Mouse (Mus musculus) forebrain, embryonic 15.5 days (tissue): ENCODE measurements at regions not wholly inside any gene's neighbourhood (a gene's known extent, or its start where the extent isn't known, plus 50 kb on each side); places are given as distances from the start of the nearest gene placed in this dataset.

Experiments
- ATAC-seq: fragments of 200-750 bp; cut with Nextera tagmentation; replicated peaks from 2 replicates; pipeline ENCODE4 v1.8.0; 2017; ENCODE audit warnings: mild to moderate bottlenecking, moderate TSS enrichment, moderate library complexity
- H3K27ac ChIP-seq: fragments of 300-500 bp; sonication (generic); replicated peaks from 2 replicates; pipeline ENCODE4 v1.5.1; 2015; ENCODE audit warnings: mild to moderate bottlenecking, inconsistent platforms
- H3K27me3 ChIP-seq: fragments of 300-500 bp; sonication (generic); 2 replicates; pipeline ENCODE4 v1.6.1; 2015; ENCODE audit warnings: inconsistent platforms
- H3K36me3 ChIP-seq: fragments of 300-500 bp; sonication (generic); 2 replicates; pipeline ENCODE4 v1.6.1; 2015; ENCODE audit warnings: mild to moderate bottlenecking, inconsistent platforms
- H3K4me1 ChIP-seq: fragments of 300-500 bp; sonication (generic); 2 replicates; pipeline ENCODE4 v1.6.1; 2015; ENCODE audit warnings: inconsistent platforms
- H3K4me2 ChIP-seq: fragments of 300-500 bp; sonication (generic); replicated peaks from 2 replicates; pipeline ENCODE4 v1.6.1; 2015; ENCODE audit warnings: mild to moderate bottlenecking, inconsistent platforms
- H3K4me3 ChIP-seq: fragments of 300-500 bp; sonication (generic); 2 replicates; pipeline ENCODE4 v1.5.1; 2015; ENCODE audit warnings: mild to moderate bottlenecking, inconsistent platforms
- H3K9ac ChIP-seq: fragments of 300-500 bp; sonication (generic); replicated peaks from 2 replicates; pipeline ENCODE4 v1.6.1; 2015; ENCODE audit warnings: mild to moderate bottlenecking, inconsistent platforms
- H3K9me3 ChIP-seq: fragments of 300-500 bp; sonication (generic); 2 replicates; pipeline ENCODE4 v1.6.1; 2016; ENCODE audit warnings: inconsistent platforms
- WGBS: fragments of 180-500 bp; shearing (Covaris S2); methylation state at CpG from one replicate; pipeline ENCODE4 v1.1.7; 2015; ENCODE audit warnings: mixed read lengths; 5-methylcytosine and 5-hydroxymethylcytosine counted together

DNA sequence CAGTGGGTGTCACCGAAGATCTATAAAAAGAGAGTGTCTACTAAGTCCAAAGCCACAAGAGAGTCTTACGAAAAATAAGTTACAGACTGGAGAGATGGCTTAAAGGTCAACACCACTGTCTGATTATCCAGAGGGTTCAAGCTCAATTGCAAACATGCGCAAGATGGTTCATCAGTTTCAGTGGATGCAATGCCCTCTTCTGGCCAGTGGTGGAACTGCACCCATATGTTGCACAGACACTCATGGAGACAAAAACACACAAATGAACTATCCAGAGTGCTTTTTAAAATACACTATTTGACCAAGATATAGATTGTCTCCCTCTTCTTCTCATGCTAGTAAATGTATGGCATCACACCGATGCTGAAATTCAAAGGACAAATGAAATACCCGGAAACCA is 312.1 kb upstream of the Cxadr start:
- Histone ChIP-seq H3K36me3 (no peaks in the 10 kb centered on the region), H3K9ac (no peak overlapping the region), H3K27me3 (no peaks in the 10 kb centered on the region), H3K4me1 (peaks cover 12% of the 10 kb centered on the region; the same call in 1 of the 2 replicates), H3K4me2 (no peak overlapping the region), H3K9me3 (no peaks in the 10 kb centered on the region), H3K4me3 (no peak overlapping the region), H3K27ac (no peak overlapping the region)
- 97% methylated on average over 5 of the region's 5 CpGs for WGBS
- ATAC-seq, result no peak

DNA sequence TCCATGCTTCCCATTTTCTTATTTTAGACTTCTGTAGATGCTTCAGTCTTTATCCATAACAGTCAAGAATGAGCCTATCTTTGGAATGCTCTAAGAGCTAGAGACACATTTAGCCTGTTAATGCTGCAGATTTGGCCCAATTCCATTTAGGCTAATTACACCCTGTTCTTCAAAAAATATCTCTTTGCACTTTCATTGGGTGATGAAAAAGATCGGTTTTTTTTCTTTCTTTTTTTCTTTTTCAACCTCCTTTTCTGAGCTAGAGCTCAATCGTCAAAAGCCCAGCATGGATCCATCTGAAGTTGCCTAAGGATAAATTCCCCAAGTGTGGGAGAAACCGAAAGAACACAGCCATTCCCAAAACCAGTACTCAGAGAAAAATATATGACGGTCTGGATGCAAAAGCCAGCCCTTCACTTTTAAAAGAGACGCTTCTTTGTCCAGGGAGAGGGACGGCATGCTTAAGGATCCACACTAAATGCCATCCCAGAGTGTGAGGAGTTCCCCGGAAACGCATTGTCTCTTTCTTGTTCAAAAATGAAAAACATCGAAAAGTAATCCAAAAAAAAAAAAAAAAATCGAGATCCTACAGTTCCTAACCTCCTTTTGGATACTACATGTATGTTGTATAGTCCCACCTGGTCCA is 314.3 kb upstream of the Cxadr start:
- no peak overlapping the region for H3K4me3 ChIP-seq
- H3K4me1 ChIP-seq, result peaks cover 12% of the 10 kb centered on the region; the same call in 1 of the 2 replicates
- H3K9me3 ChIP-seq, result no peaks in the 10 kb centered on the region
- ATAC-seq, result peak; percentile 79
- H3K27ac ChIP-seq, result peak overlapping the region; percentile 64
- no peaks in the 10 kb centered on the region for H3K27me3 ChIP-seq
- H3K4me2 ChIP-seq, result peak overlapping the region; percentile 18
- WGBS, result 33% methylated on average over 10 of the region's 10 CpGs
- no peak overlapping the region for H3K9ac ChIP-seq
- no peaks in the 10 kb centered on the region for H3K36me3 ChIP-seq

DNA sequence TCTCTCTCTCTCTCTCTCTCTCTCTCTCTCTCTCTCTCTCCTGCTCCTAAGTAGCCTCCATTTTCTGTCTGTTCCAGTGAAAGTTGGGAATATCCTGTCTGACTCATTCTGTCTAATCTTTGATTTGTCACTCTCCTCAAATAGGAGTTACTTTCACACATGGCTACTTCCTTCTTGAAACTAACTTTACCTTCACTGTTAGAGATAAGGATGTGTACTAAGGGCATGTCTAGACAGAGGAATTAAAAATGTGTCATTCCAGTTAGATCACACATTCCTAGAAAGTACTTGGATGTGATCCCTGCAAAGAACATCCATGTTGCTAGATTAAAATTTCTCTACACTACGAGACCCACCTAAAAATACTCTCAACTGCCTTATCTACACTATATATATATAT is 346.9 kb upstream of the Gm11146 start:
- no peak overlapping the region for H3K9ac ChIP-seq
- no peaks in the 10 kb centered on the region for H3K9me3 ChIP-seq
- no peak overlapping the region for H3K27ac ChIP-seq
- H3K4me2 ChIP-seq, result no peak overlapping the region
- no peaks in the 10 kb centered on the region for H3K4me1 ChIP-seq
- no peak overlapping the region for H3K4me3 ChIP-seq
- H3K27me3 ChIP-seq, result no peaks in the 10 kb centered on the region
- no peaks in the 10 kb centered on the region for H3K36me3 ChIP-seq
- 87% methylated on average over 1 of the region's 1 CpGs for WGBS
- ATAC-seq, result no peak

DNA sequence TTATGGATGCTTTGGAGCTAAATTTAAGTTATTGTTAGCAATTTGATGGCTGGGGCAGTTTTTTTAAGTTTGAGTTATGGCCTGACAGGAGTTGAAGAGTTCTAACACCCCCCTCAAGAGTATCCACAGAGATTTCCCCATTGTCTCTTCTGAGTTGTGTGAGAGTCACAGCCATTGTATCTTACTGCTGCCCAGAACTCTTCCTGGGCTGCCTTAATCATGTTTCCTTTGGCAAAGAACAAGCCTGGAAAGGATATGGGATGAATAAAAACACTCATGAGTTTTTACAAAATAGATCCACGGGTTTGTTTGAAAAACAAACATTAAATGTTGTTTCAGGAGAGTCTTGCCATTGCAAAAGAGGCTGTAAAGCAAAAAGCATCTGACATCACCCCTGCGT is 343.5 kb upstream of the Gm11146 start:
- Histone ChIP-seq H3K9ac (no peak overlapping the region), H3K9me3 (no peaks in the 10 kb centered on the region), H3K4me1 (no peaks in the 10 kb centered on the region), H3K27ac (no peak overlapping the region), H3K36me3 (no peaks in the 10 kb centered on the region), H3K27me3 (no peaks in the 10 kb centered on the region), H3K4me2 (no peak overlapping the region), H3K4me3 (no peak overlapping the region)
- 66% methylated on average over 2 of the region's 2 CpGs for WGBS
- no peak for ATAC-seq

DNA sequence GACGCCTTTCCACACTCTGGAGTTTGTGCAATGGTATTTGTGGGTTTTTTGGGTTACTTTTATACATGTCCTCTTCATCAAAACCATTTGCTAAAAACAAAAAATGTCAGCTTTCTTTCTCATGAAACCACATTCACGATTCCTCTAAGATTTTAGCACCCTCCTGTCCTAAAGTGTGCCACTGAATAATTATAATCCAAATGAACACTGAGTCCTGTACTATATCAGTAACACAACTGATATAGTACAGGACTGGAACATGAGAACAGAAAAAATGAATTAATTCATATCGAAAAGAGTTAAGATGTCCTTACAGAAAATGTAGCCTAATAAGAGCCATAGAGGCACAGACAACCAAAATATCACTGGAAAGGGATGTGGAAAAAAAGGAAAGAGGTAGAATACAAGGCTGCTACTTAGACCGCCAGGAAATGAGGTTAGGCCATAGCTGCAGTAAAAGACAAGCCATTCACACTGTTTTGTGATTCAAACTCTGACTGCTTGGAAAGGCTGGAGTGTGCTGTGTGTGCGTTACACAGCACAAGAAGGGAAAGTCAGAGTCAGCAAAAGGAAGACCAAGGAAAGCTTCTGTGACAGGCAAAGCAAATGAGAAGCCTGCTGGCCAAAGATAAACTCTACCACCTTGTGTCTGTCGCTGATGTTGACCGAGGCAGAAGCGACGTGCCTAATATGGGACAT is 329.3 kb upstream of the Gm11146 start:
- Histone ChIP-seq H3K4me2 (no peak overlapping the region), H3K4me1 (no peaks in the 10 kb centered on the region), H3K9me3 (no peaks in the 10 kb centered on the region), H3K4me3 (no peak overlapping the region), H3K27ac (no peak overlapping the region), H3K36me3 (no peaks in the 10 kb centered on the region), H3K9ac (no peak overlapping the region), H3K27me3 (no peaks in the 10 kb centered on the region)
- WGBS, result 92% methylated on average over 9 of the region's 9 CpGs
- ATAC-seq, result no peak

DNA sequence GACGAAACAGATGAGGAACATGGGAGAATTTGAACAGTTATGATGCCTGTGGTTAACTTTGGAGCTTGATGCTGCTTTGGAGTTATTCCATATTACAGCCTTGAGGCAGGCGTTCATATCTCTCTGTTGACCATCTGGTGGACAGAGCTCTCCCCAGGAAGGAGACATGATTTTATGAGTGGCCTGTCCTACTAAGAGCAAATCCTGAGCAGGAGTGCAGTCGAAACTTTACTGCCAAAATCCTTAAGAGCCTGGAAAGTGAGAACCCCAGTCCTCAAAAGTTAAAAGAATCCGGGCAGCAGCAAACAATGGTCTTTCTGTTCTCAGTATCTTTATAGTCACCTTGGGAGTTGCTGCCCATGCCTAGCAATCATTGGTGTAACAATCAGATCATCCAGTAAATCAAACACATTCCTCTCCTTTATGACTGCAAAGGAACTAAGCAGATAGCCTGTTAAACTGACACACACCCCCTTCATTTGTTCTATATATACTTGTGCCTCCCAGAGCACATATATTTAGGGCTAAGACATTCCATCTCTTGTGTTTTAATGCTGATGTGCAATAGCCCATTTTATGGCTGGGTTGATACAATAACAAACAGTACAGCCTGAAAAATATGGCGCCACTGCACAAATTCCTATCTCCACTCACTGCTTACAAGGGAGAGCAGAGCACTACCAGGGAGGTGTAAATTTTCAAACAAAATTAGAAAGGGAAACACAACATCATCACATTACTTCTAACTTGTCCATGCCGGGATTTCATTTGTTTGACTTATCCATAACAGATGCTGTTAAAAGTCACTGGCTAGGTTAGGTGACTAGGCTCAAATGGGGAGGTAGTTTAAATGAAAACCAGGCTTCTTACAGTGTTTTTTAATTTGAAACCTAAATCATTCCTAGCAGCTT is 312.5 kb upstream of the Gm11146 start:
- Histone ChIP-seq H3K27me3 (no peaks in the 10 kb centered on the region), H3K4me2 (no peak overlapping the region), H3K4me3 (no peak overlapping the region), H3K36me3 (no peaks in the 10 kb centered on the region), H3K9me3 (no peaks in the 10 kb centered on the region), H3K27ac (no peak overlapping the region), H3K9ac (no peak overlapping the region), H3K4me1 (no peaks in the 10 kb centered on the region)
- ATAC-seq, result no peak
- 82% methylated on average over 6 of the region's 6 CpGs for WGBS

DNA sequence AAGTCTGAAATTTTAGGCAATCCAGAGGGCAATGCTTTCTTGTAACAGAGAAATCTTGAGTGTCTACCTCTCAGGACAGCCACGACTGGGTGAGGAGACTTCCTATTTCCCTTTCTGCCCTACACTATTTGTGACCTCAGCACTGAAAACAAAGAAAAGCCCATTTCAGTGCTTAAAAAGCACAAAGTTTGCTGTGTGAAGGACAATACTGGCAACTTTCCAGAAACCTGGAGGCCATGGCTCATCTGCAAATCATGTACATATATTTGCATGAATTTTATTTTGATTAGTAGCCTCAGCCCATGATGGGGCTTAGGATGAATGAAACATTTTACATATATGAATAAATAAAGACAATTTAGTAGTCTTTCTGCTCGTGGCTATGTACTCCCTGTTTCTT is 292.4 kb upstream of the Gm11146 start:
- H3K9me3 ChIP-seq, result no peaks in the 10 kb centered on the region
- no peaks in the 10 kb centered on the region for H3K27me3 ChIP-seq
- H3K4me2 ChIP-seq, result no peak overlapping the region
- peak; percentile 87 for ATAC-seq
- no peaks in the 10 kb centered on the region for H3K36me3 ChIP-seq
- WGBS, result 16% methylated on average over 2 of the region's 2 CpGs
- peaks cover 12% of the 10 kb centered on the region for H3K4me1 ChIP-seq
- H3K9ac ChIP-seq, result no peak overlapping the region
- H3K27ac ChIP-seq, result peak overlapping the region; percentile 92
- no peak overlapping the region for H3K4me3 ChIP-seq

DNA sequence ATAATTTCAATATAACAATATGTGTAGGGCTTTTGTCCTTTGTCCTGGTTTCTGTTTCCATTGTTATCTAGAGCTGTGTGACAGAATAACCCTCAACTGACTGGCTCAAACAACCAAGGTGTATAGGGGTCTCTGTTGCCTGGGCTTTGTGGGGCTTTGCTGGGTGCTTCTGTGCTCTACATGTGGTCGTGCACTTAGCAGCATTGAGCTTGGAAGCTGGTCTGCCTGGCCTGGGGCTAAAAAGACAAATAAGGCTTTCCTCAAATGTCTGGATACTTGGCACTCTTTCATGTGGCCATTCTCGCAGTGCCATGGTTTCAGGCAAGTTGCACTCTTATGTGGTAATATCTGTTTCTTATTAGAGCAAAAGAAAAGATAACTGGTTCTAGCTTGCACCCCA is 291.8 kb upstream of the Gm11146 start:
- WGBS, result 25% methylated on average over 2 of the region's 2 CpGs
- Histone ChIP-seq H3K4me2 (no peak overlapping the region), H3K36me3 (no peaks in the 10 kb centered on the region), H3K4me3 (no peak overlapping the region), H3K9me3 (no peaks in the 10 kb centered on the region), H3K27me3 (no peaks in the 10 kb centered on the region), H3K27ac (peak overlapping the region; percentile 92), H3K4me1 (peaks cover 12% of the 10 kb centered on the region), H3K9ac (no peak overlapping the region)
- peak; percentile 89 for ATAC-seq

DNA sequence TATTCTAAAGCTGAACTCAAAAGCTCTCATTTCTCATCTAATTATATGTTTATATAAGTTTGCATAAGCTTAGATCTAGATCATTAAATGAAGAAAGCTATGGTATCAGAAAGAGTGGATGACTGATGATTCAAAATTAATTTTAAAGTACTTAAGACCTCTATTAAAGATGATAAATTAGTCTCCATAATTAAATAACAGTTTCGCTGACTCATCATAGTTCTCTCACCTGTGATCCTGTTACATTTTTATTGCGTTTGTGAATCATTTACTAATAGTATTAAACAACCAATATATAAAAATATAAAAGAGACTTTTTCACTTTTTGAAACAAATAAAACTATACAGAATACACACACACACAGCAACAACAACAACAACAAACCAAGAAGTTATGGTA is 290.8 kb upstream of the Gm11146 start:
- Histone ChIP-seq H3K36me3 (no peaks in the 10 kb centered on the region), H3K9me3 (no peaks in the 10 kb centered on the region), H3K27ac (no peak overlapping the region), H3K4me3 (no peak overlapping the region), H3K4me2 (no peak overlapping the region), H3K9ac (no peak overlapping the region), H3K4me1 (peaks cover 12% of the 10 kb centered on the region), H3K27me3 (no peaks in the 10 kb centered on the region)
- 89% methylated on average over 2 of the region's 2 CpGs for WGBS
- no peak for ATAC-seq

DNA sequence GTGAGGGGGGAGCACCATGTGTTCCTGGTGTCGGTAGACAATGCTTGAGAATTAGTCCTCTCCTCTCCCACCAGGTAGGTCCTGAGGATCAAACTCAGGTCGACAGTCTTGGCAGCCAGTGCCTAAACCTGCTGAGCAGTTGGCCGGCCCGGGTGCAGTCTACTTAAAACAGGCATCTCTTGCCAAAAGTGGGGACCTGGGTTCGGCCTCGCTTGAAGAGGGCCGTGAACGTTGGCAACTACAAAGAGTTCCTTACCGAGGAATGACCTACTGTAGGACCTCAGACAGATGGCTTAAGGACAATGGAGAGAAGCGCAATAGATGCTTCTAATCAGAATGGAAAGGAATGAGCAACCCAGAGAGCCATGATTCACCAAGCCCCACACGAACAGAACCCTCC is 287.5 kb upstream of the Gm11146 start:
- 84% methylated on average over 11 of the region's 11 CpGs for WGBS

DNA sequence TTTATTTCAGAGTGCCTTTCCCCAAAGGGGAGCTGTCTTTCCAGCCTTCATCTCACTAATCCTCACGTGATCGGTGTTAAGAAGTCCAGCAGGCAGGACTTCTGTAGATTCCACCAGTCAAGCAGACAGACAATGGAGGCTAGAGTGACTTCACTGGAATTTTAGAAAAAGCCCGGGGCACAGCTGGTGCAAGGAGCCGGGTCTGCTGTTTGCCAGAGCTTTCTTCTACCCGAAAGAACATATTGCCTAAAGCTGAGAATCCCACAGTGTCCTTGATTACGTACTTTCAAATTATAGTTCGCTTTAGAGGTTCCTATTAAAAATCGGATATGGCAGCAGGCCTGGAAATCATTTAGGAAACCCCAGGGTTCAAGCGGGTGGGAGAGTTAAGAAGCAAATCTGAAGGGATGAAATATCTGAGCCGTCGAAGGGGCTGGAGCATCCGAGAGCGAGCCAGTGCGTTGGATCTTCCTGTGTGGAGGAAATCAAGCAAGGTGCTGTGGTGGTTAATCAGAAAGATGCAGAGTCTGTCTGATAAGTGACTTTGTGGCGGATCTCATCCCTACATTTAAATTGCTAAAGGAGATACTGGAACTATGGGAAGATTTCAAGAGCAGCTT is 283.3 kb upstream of the Gm11146 start:
- H3K9me3 ChIP-seq, result no peaks in the 10 kb centered on the region
- peaks cover 9% of the 10 kb centered on the region for H3K4me1 ChIP-seq
- no peak overlapping the region for H3K4me3 ChIP-seq
- no peak overlapping the region for H3K9ac ChIP-seq
- peak; percentile 78 for ATAC-seq
- 35% methylated on average over 15 of the region's 15 CpGs for WGBS
- H3K4me2 ChIP-seq, result peak overlapping the region; percentile 9; the same call in 1 of the 2 replicates
- H3K27me3 ChIP-seq, result no peaks in the 10 kb centered on the region
- peak overlapping the region; percentile 73 for H3K27ac ChIP-seq
- H3K36me3 ChIP-seq, result no peaks in the 10 kb centered on the region

More for the DNA sequence above, 287.5 kb upstream of the Gm11146 start:
- Histone ChIP-seq H3K4me2 (no peak overlapping the region), H3K27me3 (no peaks in the 10 kb centered on the region), H3K36me3 (no peaks in the 10 kb centered on the region), H3K9me3 (no peaks in the 10 kb centered on the region), H3K9ac (no peak overlapping the region), H3K27ac (no peak overlapping the region), H3K4me1 (peaks cover 21% of the 10 kb centered on the region), H3K4me3 (no peak overlapping the region)
- no peak for ATAC-seq

DNA sequence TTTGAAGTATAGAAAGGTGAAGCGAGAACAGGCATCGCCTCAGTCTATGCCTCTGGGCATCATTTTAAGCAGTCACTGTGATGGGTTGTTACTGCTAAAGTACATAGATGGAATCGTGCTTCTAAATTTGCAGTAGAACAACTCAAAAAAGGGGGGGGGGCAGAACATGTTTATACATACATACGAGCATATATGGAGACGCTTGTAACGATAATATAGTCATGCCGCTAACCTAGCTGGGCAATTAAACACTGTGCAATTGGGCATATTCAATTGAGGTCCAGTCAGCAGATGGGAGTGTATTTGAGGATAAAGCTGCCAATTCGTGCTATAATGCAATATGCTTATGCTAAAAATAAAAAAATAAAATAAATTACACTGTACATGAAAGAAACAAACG is 282.6 kb upstream of the Gm11146 start:
- Histone ChIP-seq H3K27ac (peak overlapping the region; percentile 73), H3K4me2 (no peak overlapping the region)

More for the DNA sequence above, 282.6 kb upstream of the Gm11146 start:
- no peak; the same call in 1 of the 2 replicates for ATAC-seq
- no peak overlapping the region for H3K4me3 ChIP-seq
- 73% methylated on average over 9 of the region's 9 CpGs for WGBS
- H3K4me1 ChIP-seq, result peaks cover 9% of the 10 kb centered on the region
- no peaks in the 10 kb centered on the region for H3K9me3 ChIP-seq
- H3K36me3 ChIP-seq, result no peaks in the 10 kb centered on the region
- H3K9ac ChIP-seq, result no peak overlapping the region
- no peaks in the 10 kb centered on the region for H3K27me3 ChIP-seq
